Mouse (Mus musculus) heart, embryonic 11.5 days (tissue): ENCODE measurements around the gene Tmem273. TPM values are rescaled to one million over a fixed set of nuclear protein-coding genes. Genes with fewer than 3 reads are reported as not detected.

Source experiments
- ATAC-seq: fragments of 200-750 bp; cut with Nextera tagmentation; replicated peaks from 2 replicates; pipeline ENCODE4 v1.8.0; 2017; ENCODE audit warnings: moderate library complexity; ENCODE audit not compliant: insufficient number of reproducible peaks, low FRiP score, low TSS enrichment
- H3K27ac ChIP-seq: fragments of 300-500 bp; sonication (generic); 2 replicates; pipeline ENCODE4 v1.5.1; 2014; ENCODE audit warnings: mild to moderate bottlenecking, low read depth, low read length
- H3K27me3 ChIP-seq: fragments of 300-500 bp; sonication (generic); 2 replicates; pipeline ENCODE4 v1.6.1; 2014; ENCODE audit warnings: mild to moderate bottlenecking, low read length, mixed read lengths; ENCODE audit not compliant: control insufficient read depth, insufficient read depth
- H3K36me3 ChIP-seq: fragments of 300-500 bp; sonication (generic); 2 replicates; pipeline ENCODE4 v1.6.1; 2014; ENCODE audit warnings: mild to moderate bottlenecking, low read length, moderate library complexity, mixed read lengths; ENCODE audit not compliant: control insufficient read depth, insufficient read depth
- H3K4me1 ChIP-seq: fragments of 300-500 bp; sonication (generic); 2 replicates; pipeline ENCODE4 v1.6.1; 2014; ENCODE audit warnings: low read length; ENCODE audit not compliant: control insufficient read depth, insufficient read depth
- H3K4me2 ChIP-seq: fragments of 300-500 bp; sonication (generic); 2 replicates; pipeline ENCODE4 v1.6.1; 2014; ENCODE audit warnings: mild to moderate bottlenecking, moderate library complexity
- H3K4me3 ChIP-seq: fragments of 300-500 bp; sonication (generic); 2 replicates; pipeline ENCODE4 v1.5.1; 2014; ENCODE audit warnings: low read depth, low read length
- H3K9ac ChIP-seq: fragments of 300-500 bp; sonication (generic); 2 replicates; pipeline ENCODE4 v1.6.1; 2014; ENCODE audit warnings: mild to moderate bottlenecking, low read depth, low read length, moderate library complexity
- H3K9me3 ChIP-seq: fragments of 300-500 bp; sonication (generic); replicated peaks from 2 replicates; pipeline ENCODE4 v1.6.1; 2016; ENCODE audit warnings: low read length; ENCODE audit not compliant: control insufficient read depth
- WGBS: fragments of 180-500 bp; shearing (Covaris S2); extraction: QIAGEN DNeasy Blood & Tissue Kit; methylation state at CpG from one replicate; pipeline ENCODE4 v1.1.7; 2014; ENCODE audit not compliant: insufficient replicate concordance; 5-methylcytosine and 5-hydroxymethylcytosine counted together
- polyA plus RNA-seq: library from polyadenylated mRNA; unstranded; fragments of >200 nt; fragmentation: Nextera tagmentation; extraction: Ambion mirVana; gene quantifications from 2 replicates; pipeline ENCODE4 v1.2.1, GENCODE M21; 2014

Tmem273 gene
- polyA plus RNA-seq, 1 experiment from 2014 or later = 0.44 TPM

GRCm38 (mm10) chr14:32797803-32798202, 12.0 kb downstream of the Tmem273 start:
- Histone ChIP-seq H3K27me3 (no peaks in the 10 kb centered on the region; the same call in 1 of the 2 replicates), H3K4me2 (no peak overlapping the region), H3K27ac (no peak overlapping the region), H3K9me3 (no peaks in the 10 kb centered on the region), H3K36me3 (no peaks in the 10 kb centered on the region), H3K4me3 (no peak overlapping the region), H3K9ac (no peak overlapping the region), H3K4me1 (no peaks in the 10 kb centered on the region; the same call in 1 of the 2 replicates)
- ATAC-seq = no peak
- WGBS = 85% methylated on average over 2 of the region's 2 CpGs

DNA sequence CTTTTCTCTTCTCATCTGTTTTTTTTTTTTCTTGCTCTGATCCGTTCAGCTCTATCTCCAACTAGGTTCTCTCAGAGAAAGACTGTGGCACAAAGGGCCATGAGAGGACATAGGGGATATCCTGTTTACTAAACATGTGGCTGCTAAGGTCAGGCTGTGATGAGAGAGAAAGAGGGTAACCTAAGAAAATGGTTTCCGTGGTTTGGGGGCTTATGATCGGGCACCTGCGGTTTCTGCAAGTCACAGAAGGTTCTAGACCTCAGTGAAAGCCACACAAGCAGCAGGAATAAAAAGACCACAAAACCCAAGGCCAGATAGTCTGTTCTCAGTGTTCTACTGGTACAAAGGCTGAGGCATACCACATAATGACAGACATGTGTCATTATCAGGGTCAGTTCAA, 12.6 kb downstream of the Tmem273 start:
- no peak overlapping the region for H3K4me3 ChIP-seq
- H3K36me3 ChIP-seq = no peaks in the 10 kb centered on the region
- no peak overlapping the region for H3K9ac ChIP-seq
- no peaks in the 10 kb centered on the region; the same call in 1 of the 2 replicates for H3K4me1 ChIP-seq
- 81% methylated on average over 4 of the region's 4 CpGs for WGBS
- H3K27ac ChIP-seq = no peak overlapping the region
- H3K9me3 ChIP-seq = no peaks in the 10 kb centered on the region
- H3K4me2 ChIP-seq = no peak overlapping the region
- H3K27me3 ChIP-seq = no peaks in the 10 kb centered on the region; the same call in 1 of the 2 replicates
- ATAC-seq = no peak

GRCm38 (mm10) chr14:32800048-32800447, 14.3 kb downstream of the Tmem273 start:
- Histone ChIP-seq H3K4me3 (no peak overlapping the region), H3K4me1 (no peaks in the 10 kb centered on the region; the same call in 1 of the 2 replicates), H3K36me3 (no peaks in the 10 kb centered on the region), H3K27ac (peak overlapping the region; percentile 6; the same call in 1 of the 2 replicates), H3K4me2 (no peak overlapping the region), H3K9ac (no peak overlapping the region), H3K9me3 (no peaks in the 10 kb centered on the region), H3K27me3 (no peaks in the 10 kb centered on the region; the same call in 1 of the 2 replicates)
- 66% methylated on average over 7 of the region's 7 CpGs for WGBS
- no peak for ATAC-seq

DNA sequence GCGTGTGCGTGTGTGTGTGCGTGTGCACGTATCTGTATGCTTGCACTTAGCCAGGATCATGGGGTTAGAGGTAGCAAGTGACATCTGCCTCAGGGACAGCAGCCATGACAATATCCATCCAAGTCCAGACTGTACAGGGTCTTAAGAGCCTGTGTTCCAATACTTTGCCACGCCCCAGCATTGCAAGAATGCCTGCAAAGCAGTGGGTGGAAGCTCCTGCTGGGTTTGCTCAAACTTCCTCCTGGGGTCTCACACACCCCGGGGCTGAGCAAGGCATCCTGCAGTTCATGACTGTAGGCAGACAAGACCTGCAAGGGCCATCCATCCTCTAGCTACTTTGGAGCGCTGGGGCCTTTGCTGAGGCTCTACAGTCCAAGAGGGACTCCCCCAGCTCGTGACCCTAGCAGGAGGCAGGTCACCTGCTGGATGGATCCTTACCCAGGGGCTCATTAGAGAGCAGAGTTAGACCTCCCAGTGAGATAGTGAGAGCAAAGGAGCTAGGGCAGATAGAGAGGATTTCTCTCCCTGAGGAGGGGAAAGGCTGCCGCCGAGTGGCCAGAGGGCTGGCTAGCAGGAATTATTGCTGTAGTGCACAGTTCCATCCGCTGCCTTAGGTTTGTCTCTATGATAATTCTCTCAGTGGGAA, 15.4 kb downstream of the Tmem273 start:
- H3K9ac ChIP-seq = no peak overlapping the region
- no peak overlapping the region for H3K27ac ChIP-seq
- no peak for ATAC-seq

GRCm38 (mm10) chr14:32801662-32802024, 15.9 kb downstream of the Tmem273 start:
- Histone ChIP-seq H3K27ac (no peak overlapping the region), H3K27me3 (no peaks in the 10 kb centered on the region; the same call in 1 of the 2 replicates), H3K4me2 (no peak overlapping the region), H3K9ac (no peak overlapping the region), H3K4me3 (no peak overlapping the region), H3K9me3 (no peaks in the 10 kb centered on the region), H3K4me1 (no peaks in the 10 kb centered on the region; the same call in 1 of the 2 replicates), H3K36me3 (no peaks in the 10 kb centered on the region)
- no peak for ATAC-seq

More for the DNA sequence above, 15.4 kb downstream of the Tmem273 start:
- Histone ChIP-seq H3K4me1 (no peaks in the 10 kb centered on the region; the same call in 1 of the 2 replicates), H3K4me2 (no peak overlapping the region), H3K36me3 (no peaks in the 10 kb centered on the region), H3K4me3 (no peak overlapping the region), H3K9me3 (no peaks in the 10 kb centered on the region), H3K27me3 (no peaks in the 10 kb centered on the region; the same call in 1 of the 2 replicates)
- 55% methylated on average over 11 of the region's 11 CpGs for WGBS

- no peak overlapping the region for H3K9ac ChIP-seq
- H3K9me3 ChIP-seq = no peaks in the 10 kb centered on the region
- no peaks in the 10 kb centered on the region for H3K36me3 ChIP-seq
- H3K4me1 ChIP-seq = no peaks in the 10 kb centered on the region
- H3K27ac ChIP-seq = no peak overlapping the region
- no peaks in the 10 kb centered on the region for H3K27me3 ChIP-seq
- no peak for ATAC-seq
- H3K4me3 ChIP-seq = no peak overlapping the region
- no peak overlapping the region for H3K4me2 ChIP-seq
These were observed 24.3 kb downstream of the Tmem273 start for GRCm38 (mm10) chr14:32810111-32810510.

DNA sequence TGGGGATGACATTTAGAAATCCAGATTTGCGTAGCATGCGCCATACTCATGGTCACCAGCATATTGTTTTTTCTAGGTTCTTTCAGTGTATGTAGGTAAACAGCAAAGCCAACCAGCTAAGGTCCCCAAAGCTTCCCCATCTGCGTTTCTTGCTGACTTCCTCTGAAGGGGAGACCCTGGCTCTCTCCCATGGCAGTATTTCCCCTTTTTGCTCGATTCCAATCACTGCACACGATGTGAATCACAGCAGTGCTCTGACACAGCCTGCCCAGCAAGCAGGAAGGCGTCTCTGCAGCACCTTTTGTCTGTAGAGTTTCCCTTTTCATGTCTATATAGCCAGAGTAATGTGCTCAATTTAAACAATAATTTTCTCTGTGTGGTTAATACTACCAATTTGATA, 26.7 kb downstream of the Tmem273 start:
- H3K27ac ChIP-seq = no peak overlapping the region
- H3K27me3 ChIP-seq = peaks cover 5% of the 10 kb centered on the region; the same call in 1 of the 2 replicates
- 64% methylated on average over 6 of the region's 6 CpGs for WGBS
- H3K36me3 ChIP-seq = no peaks in the 10 kb centered on the region
- no peak overlapping the region for H3K9ac ChIP-seq
- no peak overlapping the region for H3K4me3 ChIP-seq
- peaks cover 7% of the 10 kb centered on the region; the same call in 1 of the 2 replicates for H3K4me1 ChIP-seq
- no peak for ATAC-seq
- H3K4me2 ChIP-seq = no peak overlapping the region
- H3K9me3 ChIP-seq = no peaks in the 10 kb centered on the region

- Histone ChIP-seq H3K27me3 (peaks cover 5% of the 10 kb centered on the region; the same call in 1 of the 2 replicates), H3K9me3 (no peaks in the 10 kb centered on the region), H3K4me1 (peaks cover 10% of the 10 kb centered on the region; the same call in 1 of the 2 replicates), H3K4me3 (no peak overlapping the region), H3K9ac (no peak overlapping the region), H3K36me3 (no peaks in the 10 kb centered on the region), H3K27ac (no peak overlapping the region), H3K4me2 (no peak overlapping the region)
- no peak for ATAC-seq
- 53% methylated on average over 4 of the region's 4 CpGs for WGBS
These were observed 29.2 kb downstream of the Tmem273 start for GRCm38 (mm10) chr14:32814961-32815360.

DNA sequence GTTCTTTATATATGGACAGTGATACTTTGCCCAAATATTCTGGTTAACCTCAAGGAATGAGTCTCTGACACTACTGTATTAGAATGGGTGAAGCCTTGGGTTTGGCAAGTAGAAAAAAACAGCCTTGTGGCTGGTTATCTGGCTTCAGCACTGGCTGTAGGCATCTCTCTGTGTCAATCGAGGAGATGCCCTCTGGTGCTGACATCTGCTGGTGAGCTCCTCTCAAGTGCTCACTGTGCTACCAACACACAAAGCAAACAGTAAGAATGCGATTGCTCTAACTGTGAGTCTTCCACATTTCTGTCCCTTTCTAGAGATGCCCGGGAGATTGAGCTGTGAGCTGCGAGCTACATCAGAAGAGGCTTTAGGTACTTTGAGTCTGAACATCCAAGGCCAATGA, 30.8 kb downstream of the Tmem273 start:
- H3K27ac ChIP-seq = no peak overlapping the region
- WGBS = 61% methylated on average over 4 of the region's 4 CpGs
- no peak overlapping the region for H3K4me2 ChIP-seq
- H3K4me1 ChIP-seq = peaks cover 10% of the 10 kb centered on the region; the same call in 1 of the 2 replicates
- ATAC-seq = no peak
- peaks cover 5% of the 10 kb centered on the region; the same call in 1 of the 2 replicates for H3K27me3 ChIP-seq
- H3K9me3 ChIP-seq = no peaks in the 10 kb centered on the region
- H3K36me3 ChIP-seq = no peaks in the 10 kb centered on the region
- H3K4me3 ChIP-seq = no peak overlapping the region
- H3K9ac ChIP-seq = no peak overlapping the region
